Mouse (Mus musculus) liver, adult 2 months (tissue): Measurements from ENCODE around the gene Cdcp2.

ENCODE experiments used
- CTCF ChIP-seq: fragments of 200-500 bp; IDR thresholded peaks from 2 replicates; pipeline ENCODE4 v1.5.1; 2011; ENCODE audit warnings: low read depth, low read length, control low read depth
- POLR2A ChIP-seq: fragments of 200-500 bp; IDR thresholded peaks from 2 replicates; pipeline ENCODE4 v1.6.1; 2011; ENCODE audit warnings: low read length, control low read depth; ENCODE audit not compliant: insufficient read depth; ENCODE audit errors: extremely low read depth

- TF ChIP-seq POLR2A (no peak), CTCF (no peak)
These were observed 11.8 kb upstream of the Cdcp2 start for GRCm38 (mm10) chr4:107084858-107085257.
